Mouse (Mus musculus) thymus, adult 2 months (tissue): ENCODE results near the gene Adgrl3.

Experiments
- CTCF ChIP-seq: fragments of 200-500 bp; IDR thresholded peaks from 2 replicates; pipeline ENCODE4 v1.5.1; 2012; ENCODE audit warnings: mild to moderate bottlenecking, control low read depth, low read length, moderate library complexity, borderline replicate concordance; ENCODE audit not compliant: control insufficient read depth, poor library complexity, insufficient read depth; ENCODE audit errors: extremely low read depth
- POLR2A ChIP-seq: fragments of 200-500 bp; IDR thresholded peaks from 2 replicates; pipeline ENCODE4 v1.6.1; 2012; ENCODE audit warnings: mild to moderate bottlenecking, low read length, control low read depth, moderate library complexity; ENCODE audit not compliant: control insufficient read depth, poor library complexity, insufficient read depth; ENCODE audit errors: extremely low read depth

DNA sequence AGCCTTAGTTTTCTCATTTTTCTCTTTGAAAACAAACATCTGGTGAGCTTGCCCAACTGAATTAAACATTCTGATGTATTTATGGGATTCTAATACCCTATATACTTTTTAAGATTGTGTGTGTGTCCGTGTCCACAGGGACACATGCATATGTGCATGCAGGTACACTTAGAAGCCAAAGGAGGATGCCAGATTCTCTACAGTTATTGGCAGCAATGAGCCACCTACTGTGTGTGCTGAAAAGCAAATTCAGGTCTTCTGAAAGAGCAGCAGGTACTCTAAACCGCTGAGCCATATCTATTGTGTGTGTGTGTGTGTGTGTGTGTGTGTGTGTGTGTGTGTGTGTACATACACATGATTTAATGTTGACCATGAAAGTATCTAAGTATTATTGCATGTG, 505.4 kb downstream of the Adgrl3 start:
- no peak for TF ChIP-seq POLR2A
- no peak for TF ChIP-seq CTCF
